Mouse (Mus musculus) cortical plate, adult 2 months (tissue): ENCODE measurements around the gene Pagr1a.

ENCODE experiments used
- CTCF ChIP-seq: fragments of 200-500 bp; IDR thresholded peaks from 2 replicates; pipeline ENCODE4 v1.5.1; 2011; ENCODE audit warnings: mild to moderate bottlenecking, control low read depth, low read length; ENCODE audit not compliant: insufficient read depth; ENCODE audit errors: extremely low read depth
- POLR2A ChIP-seq: fragments of 200-500 bp; IDR thresholded peaks from 2 replicates; pipeline ENCODE4 v1.6.1; 2011; ENCODE audit warnings: mild to moderate bottlenecking, low read length, control low read depth; ENCODE audit not compliant: insufficient read depth; ENCODE audit errors: extremely low read depth

DNA sequence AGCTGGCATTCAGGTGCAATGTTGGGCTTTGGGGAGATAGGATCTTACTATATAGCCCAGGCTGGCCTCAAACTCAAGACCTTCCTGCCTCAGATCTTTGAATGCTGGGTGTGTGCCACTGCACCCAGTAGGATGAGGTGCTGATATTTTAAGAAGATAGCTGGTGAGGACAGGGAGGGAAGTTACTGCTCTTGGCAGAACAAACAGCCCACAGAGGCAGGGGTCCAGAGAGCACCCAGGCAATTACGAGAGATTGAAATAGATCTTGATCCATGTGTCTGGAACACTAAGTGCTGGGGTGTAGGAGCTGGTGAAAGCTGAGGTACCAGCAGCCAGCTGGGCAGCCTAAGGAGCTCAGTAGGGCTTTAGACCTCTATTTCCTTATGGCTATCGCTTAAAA lies 35.6 kb downstream of the Pagr1a start:
- no peak for TF ChIP-seq CTCF
- no peak for TF ChIP-seq POLR2A
